Mouse (Mus musculus) CH12.LX (cell line): Measurements from ENCODE around the gene Cables2.

ENCODE experiments used
- CHD2 ChIP-seq: IDR thresholded peaks from 2 replicates; pipeline ENCODE4 v1.6.1; 2011; ENCODE audit warnings: low read length, improper control_type of control experiment
- E2F4 ChIP-seq: IDR thresholded peaks from 2 replicates; pipeline ENCODE4 v1.6.1; 2011; ENCODE audit warnings: low read depth, low read length, improper control_type of control experiment; ENCODE audit not compliant: insufficient replicate concordance
- MEF2A ChIP-seq: IDR thresholded peaks from 2 replicates; pipeline ENCODE4 v1.6.1; 2014; ENCODE audit warnings: low read depth, mild to moderate bottlenecking, inconsistent platforms, low read length, improper control_type of control experiment, borderline replicate concordance
- MYC ChIP-seq: IDR thresholded peaks from 2 replicates; pipeline ENCODE4 v1.6.1; 2011; ENCODE audit warnings: low read depth, mild to moderate bottlenecking, improper control_type of control experiment, low read length

DNA sequence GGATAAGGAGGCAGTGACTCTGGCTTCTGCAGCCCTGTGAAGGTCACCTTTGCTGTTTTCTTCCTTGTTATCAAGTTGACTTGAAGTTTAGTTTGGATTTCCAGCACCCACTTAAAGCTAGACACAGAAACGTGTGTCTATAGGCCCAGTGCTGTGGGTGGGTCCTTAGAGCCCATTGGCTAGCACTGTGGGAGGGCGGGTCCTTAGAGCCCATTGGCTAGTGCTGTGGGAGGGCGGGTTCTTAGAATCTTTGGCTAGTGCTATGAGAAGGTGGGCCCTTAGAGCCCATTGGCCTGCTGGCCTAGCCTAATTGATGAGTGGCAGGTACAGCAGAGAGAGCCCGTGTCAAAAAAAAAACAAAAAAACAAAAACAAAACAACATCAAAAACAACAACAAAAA is 46.9 kb upstream of the Cables2 start:
- TF ChIP-seq MYC (no peak), E2F4 (no peak), MEF2A (no peak), CHD2 (no peak)
